Mouse (Mus musculus) neural tube, embryonic 13.5 days (tissue): Measurements from ENCODE around the gene Kif1b. TPM values are rescaled to one million over a fixed set of nuclear protein-coding genes. Genes with fewer than 3 reads are reported as not detected.

Experiments
- ATAC-seq: fragments of 200-750 bp; cut with Nextera tagmentation; 2 replicates; pipeline ENCODE4 v1.8.0; 2017; ENCODE audit warnings: low read depth, mild to moderate bottlenecking, moderate TSS enrichment, moderate library complexity
- H3K27ac ChIP-seq: fragments of 300-500 bp; sonication (generic); replicated peaks from 2 replicates; pipeline ENCODE4 v1.5.1; 2015; ENCODE audit warnings: moderate library complexity, mild to moderate bottlenecking, inconsistent platforms
- H3K27me3 ChIP-seq: fragments of 300-500 bp; sonication (generic); 2 replicates; pipeline ENCODE4 v1.6.1; 2015; ENCODE audit warnings: mild to moderate bottlenecking, inconsistent platforms
- H3K36me3 ChIP-seq: fragments of 300-500 bp; sonication (generic); 2 replicates; pipeline ENCODE4 v1.6.1; 2015; ENCODE audit warnings: mild to moderate bottlenecking, inconsistent platforms
- H3K4me1 ChIP-seq: fragments of 300-500 bp; sonication (generic); replicated peaks from 2 replicates; pipeline ENCODE4 v1.6.1; 2015; ENCODE audit warnings: inconsistent platforms
- H3K4me2 ChIP-seq: fragments of 300-500 bp; sonication (generic); 2 replicates; pipeline ENCODE4 v1.6.1; 2015; ENCODE audit warnings: inconsistent platforms, mild to moderate bottlenecking, moderate library complexity
- H3K4me3 ChIP-seq: fragments of 300-500 bp; sonication (generic); 2 replicates; pipeline ENCODE4 v1.5.1; 2015; ENCODE audit warnings: mild to moderate bottlenecking, inconsistent platforms
- H3K9ac ChIP-seq: fragments of 300-500 bp; sonication (generic); 2 replicates; pipeline ENCODE4 v1.6.1; 2015; ENCODE audit warnings: moderate library complexity, mild to moderate bottlenecking, inconsistent platforms
- H3K9me3 ChIP-seq: fragments of 300-500 bp; sonication (generic); 2 replicates; pipeline ENCODE4 v1.6.1; 2016; ENCODE audit warnings: inconsistent platforms
- WGBS: fragments of 180-500 bp; shearing (Covaris S2); methylation state at CpG from one replicate; pipeline ENCODE4 v1.1.7; 2015; 5-methylcytosine and 5-hydroxymethylcytosine counted together
- polyA plus RNA-seq: library from polyadenylated mRNA; unstranded; fragments of >200 nt; fragmentation: Nextera tagmentation; extraction: Ambion mirVana; gene quantifications from 2 replicates; pipeline ENCODE4 v1.2.1, GENCODE M21; 2015

Gene Kif1b
- polyA plus RNA-seq, 1 experiment from 2014 or later: 123 TPM

GRCm38 (mm10) chr4:149332726-149333125 lies 25.2 kb upstream of the Kif1b start:
- Histone ChIP-seq H3K4me3 (no peak overlapping the region), H3K9me3 (no peaks in the 10 kb centered on the region), H3K9ac (no peak overlapping the region), H3K27me3 (no peaks in the 10 kb centered on the region), H3K36me3 (peaks cover 94% of the 10 kb centered on the region), H3K4me1 (no peaks in the 10 kb centered on the region), H3K4me2 (no peak overlapping the region), H3K27ac (no peak overlapping the region)
- no peak for ATAC-seq
- WGBS: 86% methylated on average over 7 of the region's 7 CpGs

GRCm38 (mm10) chr4:149330495-149330894 lies 23.0 kb upstream of the Kif1b start:
- Histone ChIP-seq H3K36me3 (peaks cover 85% of the 10 kb centered on the region), H3K4me3 (no peak overlapping the region), H3K9me3 (no peaks in the 10 kb centered on the region), H3K27me3 (no peaks in the 10 kb centered on the region), H3K27ac (no peak overlapping the region), H3K4me1 (no peaks in the 10 kb centered on the region), H3K9ac (no peak overlapping the region), H3K4me2 (no peak overlapping the region)
- ATAC-seq: no peak
- WGBS: 96% methylated on average over 5 of the region's 5 CpGs

GRCm38 (mm10) chr4:149328735-149329134 lies 21.2 kb upstream of the Kif1b start:
- Histone ChIP-seq H3K27ac (no peak overlapping the region), H3K4me2 (no peak overlapping the region), H3K36me3 (peaks cover 67% of the 10 kb centered on the region), H3K4me1 (no peaks in the 10 kb centered on the region), H3K9ac (no peak overlapping the region), H3K4me3 (no peak overlapping the region), H3K27me3 (no peaks in the 10 kb centered on the region), H3K9me3 (no peaks in the 10 kb centered on the region)
- 89% methylated on average over 4 of the region's 4 CpGs for WGBS
- ATAC-seq: no peak

- no peak for ATAC-seq
- Histone ChIP-seq H3K4me1 (no peaks in the 10 kb centered on the region), H3K4me3 (no peak overlapping the region), H3K36me3 (peaks cover 54% of the 10 kb centered on the region), H3K9me3 (no peaks in the 10 kb centered on the region), H3K4me2 (no peak overlapping the region), H3K27me3 (no peaks in the 10 kb centered on the region), H3K27ac (no peak overlapping the region), H3K9ac (no peak overlapping the region)
- 87% methylated on average over 7 of the region's 7 CpGs for WGBS
These were observed 19.8 kb upstream of the Kif1b start for GRCm38 (mm10) chr4:149327281-149327680.

- Histone ChIP-seq H3K36me3 (peaks cover 40% of the 10 kb centered on the region), H3K4me3 (no peak overlapping the region), H3K27me3 (no peaks in the 10 kb centered on the region), H3K27ac (no peak overlapping the region), H3K4me1 (no peaks in the 10 kb centered on the region), H3K9me3 (no peaks in the 10 kb centered on the region), H3K9ac (no peak overlapping the region), H3K4me2 (no peak overlapping the region)
- 88% methylated on average over 10 of the region's 10 CpGs for WGBS
- ATAC-seq: 0 out of 2 replicates have a peak, but pooled peaks have one; percentile 23
These were observed 18.1 kb upstream of the Kif1b start for GRCm38 (mm10) chr4:149325411-149326162.

GRCm38 (mm10) chr4:149323730-149324129 lies 16.2 kb upstream of the Kif1b start:
- Histone ChIP-seq H3K27me3 (no peaks in the 10 kb centered on the region), H3K4me3 (no peak overlapping the region), H3K9ac (no peak overlapping the region), H3K27ac (no peak overlapping the region), H3K4me2 (no peak overlapping the region), H3K4me1 (no peaks in the 10 kb centered on the region), H3K9me3 (no peaks in the 10 kb centered on the region), H3K36me3 (peaks cover 22% of the 10 kb centered on the region)
- ATAC-seq: no peak
- WGBS: 88% methylated on average over 16 of the region's 16 CpGs

- no peak overlapping the region for H3K27ac ChIP-seq
- H3K4me1 ChIP-seq: peaks cover 4% of the 10 kb centered on the region; the same call in 1 of the 2 replicates
- no peak overlapping the region for H3K4me3 ChIP-seq
- no peak overlapping the region for H3K4me2 ChIP-seq
- no peaks in the 10 kb centered on the region for H3K27me3 ChIP-seq
- peaks cover 13% of the 10 kb centered on the region for H3K36me3 ChIP-seq
- no peaks in the 10 kb centered on the region for H3K9me3 ChIP-seq
- WGBS: 78% methylated on average over 6 of the region's 6 CpGs
- no peak for ATAC-seq
- H3K9ac ChIP-seq: no peak overlapping the region
These were observed 15.2 kb upstream of the Kif1b start for GRCm38 (mm10) chr4:149322718-149323117.

- Histone ChIP-seq H3K4me2 (no peak overlapping the region), H3K4me1 (peaks cover 8% of the 10 kb centered on the region; the same call in 1 of the 2 replicates), H3K27me3 (no peaks in the 10 kb centered on the region), H3K9ac (no peak overlapping the region), H3K27ac (no peak overlapping the region), H3K9me3 (no peaks in the 10 kb centered on the region), H3K4me3 (no peak overlapping the region), H3K36me3 (peaks cover 8% of the 10 kb centered on the region)
- 51% methylated on average over 4 of the region's 4 CpGs for WGBS
- no peak for ATAC-seq
These were observed 14.8 kb upstream of the Kif1b start for GRCm38 (mm10) chr4:149322286-149322685.

GRCm38 (mm10) chr4:149319088-149319487 lies 11.6 kb upstream of the Kif1b start:
- Histone ChIP-seq H3K27me3 (no peaks in the 10 kb centered on the region), H3K4me3 (no peak overlapping the region), H3K4me2 (no peak overlapping the region), H3K27ac (no peak overlapping the region; the same call in 1 of the 2 replicates), H3K9me3 (no peaks in the 10 kb centered on the region), H3K36me3 (no peaks in the 10 kb centered on the region), H3K9ac (no peak overlapping the region), H3K4me1 (peaks cover 12% of the 10 kb centered on the region; the same call in 1 of the 2 replicates)
- WGBS: 69% methylated on average over 9 of the region's 9 CpGs
- peak; percentile 74 for ATAC-seq

GRCm38 (mm10) chr4:149317387-149317786 lies 9.9 kb upstream of the Kif1b start:
- 30% methylated on average over 5 of the region's 5 CpGs for WGBS
- Histone ChIP-seq H3K27me3 (no peaks in the 10 kb centered on the region), H3K4me3 (no peak overlapping the region), H3K9ac (no peak overlapping the region), H3K4me2 (no peak overlapping the region), H3K9me3 (no peaks in the 10 kb centered on the region), H3K36me3 (no peaks in the 10 kb centered on the region), H3K27ac (peak overlapping the region; percentile 49), H3K4me1 (peaks cover 12% of the 10 kb centered on the region; the same call in 1 of the 2 replicates)
- 0 out of 2 replicates have a peak, but pooled peaks have one; percentile 44 for ATAC-seq

GRCm38 (mm10) chr4:149314275-149314837 lies 6.9 kb upstream of the Kif1b start:
- Histone ChIP-seq H3K4me1 (peaks cover 12% of the 10 kb centered on the region; the same call in 1 of the 2 replicates), H3K4me2 (no peak overlapping the region), H3K27me3 (no peaks in the 10 kb centered on the region), H3K27ac (no peak overlapping the region), H3K4me3 (no peak overlapping the region), H3K36me3 (no peaks in the 10 kb centered on the region), H3K9ac (no peak overlapping the region), H3K9me3 (no peaks in the 10 kb centered on the region)
- 93% methylated on average over 11 of the region's 11 CpGs for WGBS
- ATAC-seq: no peak

- H3K4me3 ChIP-seq: no peak overlapping the region
- no peaks in the 10 kb centered on the region for H3K36me3 ChIP-seq
- WGBS: 87% methylated on average over 12 of the region's 12 CpGs
- no peak for ATAC-seq
- H3K9ac ChIP-seq: no peak overlapping the region
- H3K27me3 ChIP-seq: no peaks in the 10 kb centered on the region
- H3K4me2 ChIP-seq: no peak overlapping the region
- no peak overlapping the region for H3K27ac ChIP-seq
- H3K4me1 ChIP-seq: peaks cover 18% of the 10 kb centered on the region
- no peaks in the 10 kb centered on the region for H3K9me3 ChIP-seq
These were observed 6.2 kb upstream of the Kif1b start for GRCm38 (mm10) chr4:149313558-149314253.
